Mouse (Mus musculus) MEL (cell line): ENCODE data around the gene Gm28635. TPM values are rescaled to one million over a fixed set of nuclear protein-coding genes. Genes with fewer than 3 reads are reported as not detected.
A peak's percentile ranks its signal among the peaks of the same experiment; 100 is the strongest.

Source experiments
- DNase-seq: peaks from one replicate; pipeline ENCODE4 v3.0.0; 2011; ENCODE audit warnings: low read depth, low spot score
- H3K27ac ChIP-seq: 2 replicates; pipeline ENCODE4 v1.5.1; 2012; ENCODE audit warnings: low read depth, mild to moderate bottlenecking, control low read depth, low read length, moderate library complexity; ENCODE audit not compliant: control insufficient read depth
- H3K27me3 ChIP-seq, 2 experiments: fragments of 150-350 bp in 1 of 2; sonication (generic) in 1 of 2; 2 replicates each; pipeline ENCODE4 v1.6.1; 2012; ENCODE audit warnings: low read length in 2 of 2, mild to moderate bottlenecking in 2 of 2, improper control_type of control experiment in 1 of 2, moderate library complexity in 1 of 2; ENCODE audit not compliant: insufficient read depth in 2 of 2, control insufficient read depth in 1 of 2
- H3K36me3 ChIP-seq, 2 experiments: 2 replicates each; pipeline ENCODE4 v1.6.1; 2012 to 2014; ENCODE audit warnings: low read length in 2 of 2, improper control_type of control experiment in 1 of 2, inconsistent platforms in 1 of 2, mild to moderate bottlenecking in 1 of 2; ENCODE audit not compliant: insufficient read depth in 2 of 2, control insufficient read depth in 1 of 2
- H3K4me1 ChIP-seq, 2 experiments: fragments of 150-350 bp in 1 of 2; sonication (generic) in 1 of 2; 2 replicates each; pipeline ENCODE4 v1.6.1; 2012; ENCODE audit warnings: low read length in 2 of 2, improper control_type of control experiment in 1 of 2, mild to moderate bottlenecking in 1 of 2; ENCODE audit not compliant: insufficient read depth in 2 of 2, control insufficient read depth in 1 of 2
- H3K4me3 ChIP-seq, 2 experiments: fragments of 150-350 bp in 1 of 2; sonication (generic) in 1 of 2; 2 replicates each; pipeline ENCODE4 v1.5.1; 2012; ENCODE audit warnings: low read depth in 2 of 2, low read length in 2 of 2, mild to moderate bottlenecking in 2 of 2, moderate library complexity in 2 of 2, control low read depth in 1 of 2, improper control_type of control experiment in 1 of 2; ENCODE audit not compliant: control insufficient read depth in 1 of 2, insufficient read depth in 1 of 2
- H3K79me2 ChIP-seq: 2 replicates; pipeline ENCODE4 v1.6.1; 2012; ENCODE audit warnings: mild to moderate bottlenecking, low read length, moderate library complexity; ENCODE audit not compliant: control insufficient read depth, poor library complexity, insufficient read depth
- H3K9ac ChIP-seq: 2 replicates; pipeline ENCODE4 v1.6.1; 2012; ENCODE audit warnings: low read depth, mild to moderate bottlenecking, control low read depth, low read length, moderate library complexity; ENCODE audit not compliant: control insufficient read depth, poor library complexity, severe bottlenecking
- H3K9me3 ChIP-seq: fragments of 150-350 bp; sonication (generic); replicated peaks from 2 replicates; pipeline ENCODE4 v1.6.1; 2012; ENCODE audit warnings: mild to moderate bottlenecking, low read length, improper control_type of control experiment, moderate library complexity; ENCODE audit not compliant: insufficient read depth
- BHLHE40 ChIP-seq: IDR thresholded peaks from 2 replicates; pipeline ENCODE4 v1.6.1; 2012; ENCODE audit warnings: low read depth, mild to moderate bottlenecking, inconsistent platforms, low read length, improper control_type of control experiment, borderline replicate concordance
- E2F4 ChIP-seq: IDR thresholded peaks from 2 replicates; pipeline ENCODE4 v1.6.1; 2011; ENCODE audit warnings: low read depth, low read length, improper control_type of control experiment, borderline replicate concordance
- ELF1 ChIP-seq: IDR thresholded peaks from 2 replicates; pipeline ENCODE4 v1.6.1; 2014; ENCODE audit warnings: low read depth, mild to moderate bottlenecking, inconsistent platforms, low read length, improper control_type of control experiment, moderate library complexity
- EP300 ChIP-seq, 2 experiments: IDR thresholded peaks; 2 replicates each; pipeline ENCODE4 v1.6.1; 2011; ENCODE audit warnings: improper control_type of control experiment in 2 of 2, low read length in 2 of 2, low read depth in 1 of 2, mild to moderate bottlenecking in 1 of 2
- GABPA ChIP-seq: IDR thresholded peaks from 2 replicates; pipeline ENCODE4 v1.6.1; 2012; ENCODE audit warnings: low read depth, mild to moderate bottlenecking, inconsistent platforms, low read length, improper control_type of control experiment, moderate library complexity
- JUND ChIP-seq: IDR thresholded peaks from 2 replicates; pipeline ENCODE4 v1.6.1; 2011; ENCODE audit warnings: low read depth, mild to moderate bottlenecking, improper control_type of control experiment, low read length
- KAT2A ChIP-seq: conservative IDR thresholded peaks from 2 replicates; pipeline ENCODE4 v1.6.1; 2012; ENCODE audit warnings: low read depth, low read length, improper control_type of control experiment, inconsistent platforms
- MAFK ChIP-seq: IDR thresholded peaks from 2 replicates; pipeline ENCODE4 v1.6.1; 2011; ENCODE audit warnings: low read depth, mild to moderate bottlenecking, low read length, improper control_type of control experiment, borderline replicate concordance
- MAX ChIP-seq: IDR thresholded peaks from 2 replicates; pipeline ENCODE4 v1.6.1; 2011; ENCODE audit warnings: low read length, improper control_type of control experiment
- MAZ ChIP-seq: IDR thresholded peaks from 2 replicates; pipeline ENCODE4 v1.6.1; 2012; ENCODE audit warnings: low read depth, mild to moderate bottlenecking, inconsistent platforms, low read length, improper control_type of control experiment
- MEF2A ChIP-seq: IDR thresholded peaks from 2 replicates; pipeline ENCODE4 v1.6.1; 2014; ENCODE audit warnings: low read depth, mild to moderate bottlenecking, inconsistent platforms, low read length, improper control_type of control experiment; ENCODE audit not compliant: poor library complexity, insufficient replicate concordance, severe bottlenecking; ENCODE audit errors: extremely low read depth
- MYB ChIP-seq: IDR thresholded peaks from 2 replicates; pipeline ENCODE4 v1.6.1; 2011; ENCODE audit warnings: mild to moderate bottlenecking, low read depth, low read length, improper control_type of control experiment
- NELFE ChIP-seq: IDR thresholded peaks from 2 replicates; pipeline ENCODE4 v1.6.1; 2011; ENCODE audit warnings: low read depth, low read length, improper control_type of control experiment
- POLR2A ChIP-seq, 2 experiments: IDR thresholded peaks; 2 replicates each; pipeline ENCODE4 v1.6.1; 2011 to 2012; ENCODE audit warnings: low read length in 2 of 2, mild to moderate bottlenecking in 2 of 2, control low read depth in 1 of 2, improper control_type of control experiment in 1 of 2, low read depth in 1 of 2, moderate library complexity in 1 of 2; ENCODE audit not compliant: control insufficient read depth in 1 of 2, insufficient read depth in 1 of 2, poor library complexity in 1 of 2
- POLR2AphosphoS2 ChIP-seq: IDR thresholded peaks from 2 replicates; pipeline ENCODE4 v1.6.1; 2011; ENCODE audit warnings: low read length, improper control_type of control experiment
- RCOR1 ChIP-seq: IDR thresholded peaks from 2 replicates; pipeline ENCODE4 v1.6.1; 2012; ENCODE audit warnings: low read depth, mild to moderate bottlenecking, inconsistent platforms, low read length, improper control_type of control experiment
- TAL1 ChIP-seq: IDR thresholded peaks from 2 replicates; pipeline ENCODE4 v1.6.1; 2012; ENCODE audit warnings: mild to moderate bottlenecking, inconsistent platforms, low read length, moderate library complexity, mixed read lengths
- TBP ChIP-seq: IDR thresholded peaks from 2 replicates; pipeline ENCODE4 v1.8.0; 2011; ENCODE audit warnings: low read depth, low read length, improper control_type of control experiment
- TCF12 ChIP-seq: IDR thresholded peaks from 2 replicates; pipeline ENCODE4 v1.6.1; 2014; ENCODE audit warnings: low read depth, mild to moderate bottlenecking, inconsistent platforms, low read length, improper control_type of control experiment, moderate library complexity
- USF1 ChIP-seq: IDR thresholded peaks from 2 replicates; pipeline ENCODE4 v1.6.1; 2014; ENCODE audit warnings: low read depth, mild to moderate bottlenecking, inconsistent platforms, low read length, improper control_type of control experiment, moderate library complexity
- ZMIZ1 ChIP-seq: IDR thresholded peaks from 2 replicates; pipeline ENCODE4 v1.6.1; 2012; ENCODE audit warnings: low read depth, mild to moderate bottlenecking, inconsistent platforms, low read length, improper control_type of control experiment, moderate library complexity
- ZNF384 ChIP-seq: IDR thresholded peaks from 2 replicates; pipeline ENCODE4 v1.6.1; 2012; ENCODE audit warnings: low read depth, mild to moderate bottlenecking, inconsistent platforms, low read length, improper control_type of control experiment
- polyA plus RNA-seq, 2 experiments: library from polyadenylated mRNA; stranded (reverse) in 1 of 2; unstranded in 1 of 2; fragments of >175 nt in 1 of 2; fragments of >200 nt in 1 of 2; gene quantifications; 2 replicates each; pipeline versions ENCODE4 v1.2.1 to v1.2.4; 2012; ENCODE audit warnings: low replicate concordance in 2 of 2, low read depth in 1 of 2; ENCODE audit not compliant: insufficient read length in 2 of 2, insufficient read depth in 1 of 2, missing spikeins in 1 of 2
- total RNA-seq: library from RNA; depleted of rRNA; stranded (reverse); fragments of 300-350 nt; gene quantifications from 2 replicates; pipeline ENCODE4 v1.2.3, GENCODE M21; 2012

Gm28635 gene
- total and polyA plus RNA-seq, 3 experiments, result 0.19 TPM; not detected in 2

DNA sequence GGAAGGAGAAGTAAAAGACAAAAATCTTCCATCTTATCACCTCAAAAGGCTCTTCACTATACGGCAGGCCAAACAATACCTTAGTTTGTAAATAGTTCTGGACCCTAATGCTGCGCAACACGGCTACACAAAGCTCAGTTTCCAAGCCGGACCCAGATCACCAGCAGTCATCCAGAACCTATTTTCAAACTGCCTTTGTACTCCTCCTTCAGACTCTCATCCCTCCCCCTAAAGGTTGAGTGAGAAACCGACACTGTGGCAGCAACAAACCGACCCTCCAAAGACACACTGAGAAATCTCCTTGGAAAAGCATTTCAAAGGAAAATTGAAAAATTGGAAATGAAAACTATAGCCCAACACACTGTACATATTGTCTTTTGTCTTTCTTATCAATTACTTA, 29.5 kb downstream of the Gm28635 start:
- Histone ChIP-seq H3K4me1 (peaks cover 4 to 5% of the 10 kb centered on the region in 2 experiments; a peak in 3 of 4 replicates), H3K9ac (no peak overlapping the region), H3K4me3 (peak overlapping the region in 1 of 2 experiments; percentile 97; a peak in 1 of 4 replicates)
- no peak for TF ChIP-seq USF1
- no peak for TF ChIP-seq POLR2AphosphoS2
- TF ChIP-seq JUND, result no peak
- no peak for TF ChIP-seq ELF1
- no peak for TF ChIP-seq BHLHE40
- TF ChIP-seq TBP, result no peak
- no peak for TF ChIP-seq NELFE
- TF ChIP-seq GABPA, result no peak
- TF ChIP-seq MAZ, result no peak
- no peak for TF ChIP-seq MAFK
- TF ChIP-seq ZNF384, result no peak
- no peak for TF ChIP-seq MAX
- no peak for TF ChIP-seq ZMIZ1
- TF ChIP-seq, all 39 proteins: peak for 0
- Histone ChIP-seq H3K36me3 (peaks cover 0 to 15% of the 10 kb centered on the region in 2 experiments; a peak in 3 of 4 replicates), H3K27me3 (no peaks in the 10 kb centered on the region), H3K27ac (no peak overlapping the region), H3K79me2 (peaks cover 36% of the 10 kb centered on the region), H3K9me3 (no peaks in the 10 kb centered on the region)
- no peak for DNase-seq

- Histone ChIP-seq H3K27me3 (no peaks in the 10 kb centered on the region), H3K4me3 (no peak overlapping the region)
Observed at GRCm38 (mm10) chr2:84647051-84647568, 30.7 kb downstream of the Gm28635 start.

More at GRCm38 (mm10) chr2:84647051-84647568, 30.7 kb downstream of the Gm28635 start:
- no peak overlapping the region for H3K27ac ChIP-seq
- no peak overlapping the region for H3K9ac ChIP-seq
- DNase-seq, result no peak
- TF ChIP-seq MAX (no peak), ELF1 (no peak), POLR2A (IDR thresholded peaks at IDR 0.05; ENCODE audit: control insufficient read depth in 1 of 2, insufficient read depth in 1 of 2, low read depth in 1 of 2, low read length in 2 of 2, poor library complexity in 1 of 2) (no peak), MYB (no peak), MEF2A (no peak), BHLHE40 (no peak), POLR2AphosphoS2 (no peak), TCF12 (no peak), E2F4 (no peak), RCOR1 (no peak), KAT2A (no peak), TAL1 (no peak), EP300 (IDR thresholded peaks at IDR 0.05; ENCODE audit: low read depth in 1 of 2, low read length in 2 of 2) (no peak), JUND (no peak), ZMIZ1 (no peak)
- no peaks in the 10 kb centered on the region for H3K9me3 ChIP-seq
- peaks cover 0 to 15% of the 10 kb centered on the region in 2 experiments; a peak in 3 of 4 replicates for H3K36me3 ChIP-seq
- H3K4me1 ChIP-seq, result peaks cover 4 to 5% of the 10 kb centered on the region in 2 experiments; a peak in 3 of 4 replicates
- peaks cover 38% of the 10 kb centered on the region for H3K79me2 ChIP-seq
